Mouse (Mus musculus): Measurements from ENCODE around the gene BC024978. TPM values are rescaled to one million over a fixed set of nuclear protein-coding genes. Genes with fewer than 3 reads are reported as not detected.

Gene BC024978
- polyA plus RNA-seq, 1 experiment from 2014 or later = 1.9 TPM

DNA sequence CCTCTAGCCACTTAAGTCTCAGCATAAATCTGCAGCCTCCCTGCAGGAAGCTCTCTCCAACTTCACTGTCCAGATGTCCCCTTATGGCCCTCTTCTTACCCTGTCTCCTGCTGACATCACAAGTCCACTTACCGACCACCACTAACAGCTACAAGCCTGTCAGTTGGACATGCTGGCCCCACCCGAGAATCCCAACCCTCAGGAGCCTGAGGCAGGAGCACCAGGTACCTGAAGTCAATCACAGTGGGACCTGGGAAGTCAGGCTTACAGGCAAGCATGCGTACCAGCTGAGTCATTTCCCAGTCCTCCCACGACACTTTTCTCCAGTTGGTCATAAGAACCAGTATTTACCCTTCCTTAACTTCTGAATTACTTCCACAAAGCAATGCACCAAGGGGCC lies 1.9 kb upstream of the BC024978 start:
- 65% methylated on average over 4 of the region's 4 CpGs for WGBS
- ATAC-seq = no peak
- no peak overlapping the region for H3K4me2 ChIP-seq (replicated peaks; ENCODE audit: low read depth)

DNA sequence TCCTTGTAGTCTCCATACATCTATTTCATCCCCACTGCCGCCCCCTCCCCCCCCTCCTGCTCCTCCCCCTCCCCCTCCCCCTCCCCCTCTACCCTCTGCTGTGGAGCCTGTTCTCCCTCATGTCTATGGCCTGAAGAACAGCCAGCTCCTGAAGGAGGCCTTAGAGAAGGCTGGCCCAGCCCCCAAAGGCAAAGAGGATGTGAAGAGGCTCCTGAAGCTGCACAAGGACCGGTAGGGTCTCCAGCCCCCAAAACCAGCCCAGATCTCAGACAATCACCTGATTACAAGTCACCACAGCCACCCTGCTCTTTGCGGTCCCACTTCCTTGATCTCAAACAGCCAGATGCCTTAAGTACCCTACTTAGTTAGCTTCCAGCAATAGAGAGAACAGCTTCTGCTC lies 1.6 kb downstream of the BC024978 start:
- H3K4me3 ChIP-seq (ENCODE audit: low read depth, low read length) = no peak overlapping the region
- no peaks in the 10 kb centered on the region for H3K9me3 ChIP-seq (ENCODE audit: control insufficient read depth)
- H3K4me2 ChIP-seq (replicated peaks; ENCODE audit: low read depth) = no peak overlapping the region
- H3K36me3 ChIP-seq (ENCODE audit: control insufficient read depth, insufficient read depth) = peaks cover 19% of the 10 kb centered on the region
- no peak for ATAC-seq
- TF ChIP-seq CTCF (IDR thresholded peaks at IDR 0.05; ENCODE audit: low read depth) = no peak
- H3K27ac ChIP-seq (ENCODE audit: low read depth, low read length) = no peak overlapping the region; the same call in 1 of the 2 replicates
- H3K27me3 ChIP-seq (replicated peaks; ENCODE audit: control insufficient read depth, insufficient read depth, low read length) = no peaks in the 10 kb centered on the region
- H3K4me1 ChIP-seq (replicated peaks; ENCODE audit: control insufficient read depth, insufficient read depth, low read length) = peaks cover 4% of the 10 kb centered on the region; the same call in 1 of the 2 replicates
- no peak overlapping the region for H3K9ac ChIP-seq (ENCODE audit: low read depth, low read length)
- WGBS = 81% methylated on average over 3 of the region's 3 CpGs

More for the DNA sequence above, 1.9 kb upstream of the BC024978 start:
- peaks cover 4% of the 10 kb centered on the region; the same call in 1 of the 2 replicates for H3K4me1 ChIP-seq (replicated peaks; ENCODE audit: control insufficient read depth, insufficient read depth, low read length)
- H3K9ac ChIP-seq (ENCODE audit: low read depth, low read length) = no peak overlapping the region
- no peak overlapping the region; the same call in 1 of the 2 replicates for H3K27ac ChIP-seq (ENCODE audit: low read depth, low read length)
- H3K27me3 ChIP-seq (replicated peaks; ENCODE audit: control insufficient read depth, insufficient read depth, low read length) = no peaks in the 10 kb centered on the region
- H3K36me3 ChIP-seq (ENCODE audit: control insufficient read depth, insufficient read depth) = peaks cover 49% of the 10 kb centered on the region
- no peak overlapping the region for H3K4me3 ChIP-seq (ENCODE audit: low read depth, low read length)
- TF ChIP-seq CTCF (IDR thresholded peaks at IDR 0.05; ENCODE audit: low read depth) = no peak
- H3K9me3 ChIP-seq (ENCODE audit: control insufficient read depth) = no peaks in the 10 kb centered on the region

DNA sequence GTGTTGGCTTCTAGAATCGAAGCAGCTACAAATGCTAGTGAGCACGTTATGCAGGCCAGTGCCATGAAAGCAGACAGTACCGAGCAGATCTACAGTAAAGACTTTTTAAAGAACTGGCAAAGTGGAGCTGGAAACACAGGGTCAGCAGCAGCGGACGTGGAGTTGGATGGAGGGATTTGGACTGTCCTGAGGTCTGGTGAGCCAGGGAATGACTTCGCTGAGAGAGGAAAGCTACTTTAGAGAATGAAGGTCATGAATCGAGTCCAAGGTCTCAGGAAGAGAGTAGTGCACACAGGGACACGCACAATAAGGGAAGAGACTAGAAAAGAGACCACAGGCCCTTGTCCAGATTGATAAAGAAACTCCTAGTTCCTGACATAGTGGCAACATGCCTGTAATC lies 2.1 kb downstream of the BC024978 start:
- H3K4me2 ChIP-seq (replicated peaks; ENCODE audit: low read depth) = no peak overlapping the region
- WGBS = 91% methylated on average over 8 of the region's 8 CpGs
- no peak for ATAC-seq
- H3K9ac ChIP-seq (ENCODE audit: low read depth, low read length) = no peak overlapping the region
- TF ChIP-seq CTCF (IDR thresholded peaks at IDR 0.05; ENCODE audit: low read depth) = no peak
- no peaks in the 10 kb centered on the region for H3K27me3 ChIP-seq (replicated peaks; ENCODE audit: control insufficient read depth, insufficient read depth, low read length)
- no peaks in the 10 kb centered on the region for H3K9me3 ChIP-seq (ENCODE audit: control insufficient read depth)
- peaks cover 14% of the 10 kb centered on the region for H3K36me3 ChIP-seq (ENCODE audit: control insufficient read depth, insufficient read depth)
- no peak overlapping the region for H3K27ac ChIP-seq (ENCODE audit: low read depth, low read length)
- H3K4me3 ChIP-seq (ENCODE audit: low read depth, low read length) = no peak overlapping the region
- peaks cover 9% of the 10 kb centered on the region; the same call in 1 of the 2 replicates for H3K4me1 ChIP-seq (replicated peaks; ENCODE audit: control insufficient read depth, insufficient read depth, low read length)

- Histone ChIP-seq H3K4me1 (replicated peaks; ENCODE audit: control insufficient read depth, insufficient read depth, low read length) (peaks cover 9% of the 10 kb centered on the region; the same call in 1 of the 2 replicates), H3K4me2 (replicated peaks; ENCODE audit: low read depth) (no peak overlapping the region), H3K27me3 (replicated peaks; ENCODE audit: control insufficient read depth, insufficient read depth, low read length) (no peaks in the 10 kb centered on the region), H3K27ac (ENCODE audit: low read depth, low read length) (no peak overlapping the region), H3K4me3 (ENCODE audit: low read depth, low read length) (no peak overlapping the region), H3K36me3 (ENCODE audit: control insufficient read depth, insufficient read depth) (peaks cover 9% of the 10 kb centered on the region), H3K9ac (ENCODE audit: low read depth, low read length) (no peak overlapping the region), H3K9me3 (ENCODE audit: control insufficient read depth) (no peaks in the 10 kb centered on the region)
- TF ChIP-seq CTCF (IDR thresholded peaks at IDR 0.05; ENCODE audit: low read depth) = no peak
- ATAC-seq = no peak
Measured at GRCm38 (mm10) chr7:27198355-27198754, 2.8 kb downstream of the BC024978 start.

DNA sequence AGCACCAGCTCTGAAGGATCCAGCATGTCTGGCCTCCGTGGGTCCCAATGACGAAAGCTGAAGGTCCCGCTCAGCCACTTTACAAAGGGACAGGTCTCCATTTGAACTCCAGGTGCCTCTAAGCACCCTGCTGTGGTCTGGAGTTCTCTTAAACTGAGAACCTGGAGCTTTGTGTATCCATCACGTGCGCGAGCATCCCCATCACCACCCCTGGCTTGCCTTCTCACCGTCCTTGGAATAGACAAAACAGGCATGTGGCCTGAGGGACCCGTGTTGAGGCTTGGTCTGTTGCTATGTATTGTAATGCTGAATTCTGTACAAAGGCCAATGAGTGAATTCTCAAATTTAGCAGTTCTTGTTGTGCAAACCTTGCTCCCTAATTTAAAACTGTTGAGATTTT lies 3.2 kb downstream of the BC024978 start:
- Histone ChIP-seq H3K4me1 (replicated peaks; ENCODE audit: control insufficient read depth, insufficient read depth, low read length) (peaks cover 9% of the 10 kb centered on the region; the same call in 1 of the 2 replicates), H3K9ac (ENCODE audit: low read depth, low read length) (no peak overlapping the region), H3K36me3 (ENCODE audit: control insufficient read depth, insufficient read depth) (peaks cover 4% of the 10 kb centered on the region), H3K9me3 (ENCODE audit: control insufficient read depth) (no peaks in the 10 kb centered on the region), H3K4me2 (replicated peaks; ENCODE audit: low read depth) (no peak overlapping the region), H3K4me3 (ENCODE audit: low read depth, low read length) (no peak overlapping the region), H3K27me3 (replicated peaks; ENCODE audit: control insufficient read depth, insufficient read depth, low read length) (no peaks in the 10 kb centered on the region), H3K27ac (ENCODE audit: low read depth, low read length) (no peak overlapping the region)
- no peak for TF ChIP-seq CTCF (IDR thresholded peaks at IDR 0.05; ENCODE audit: low read depth)
- WGBS = 85% methylated on average over 8 of the region's 8 CpGs
- no peak for ATAC-seq

- WGBS = 87% methylated on average over 8 of the region's 8 CpGs
- H3K4me1 ChIP-seq (replicated peaks; ENCODE audit: control insufficient read depth, insufficient read depth, low read length) = peaks cover 4% of the 10 kb centered on the region; the same call in 1 of the 2 replicates
- H3K9me3 ChIP-seq (ENCODE audit: control insufficient read depth) = no peaks in the 10 kb centered on the region
- peaks cover 31% of the 10 kb centered on the region for H3K36me3 ChIP-seq (ENCODE audit: control insufficient read depth, insufficient read depth)
- H3K4me2 ChIP-seq (replicated peaks; ENCODE audit: low read depth) = no peak overlapping the region
- no peaks in the 10 kb centered on the region for H3K27me3 ChIP-seq (replicated peaks; ENCODE audit: control insufficient read depth, insufficient read depth, low read length)
- ATAC-seq = no peak
- H3K27ac ChIP-seq (ENCODE audit: low read depth, low read length) = no peak overlapping the region
- no peak overlapping the region for H3K9ac ChIP-seq (ENCODE audit: low read depth, low read length)
- TF ChIP-seq CTCF (IDR thresholded peaks at IDR 0.05; ENCODE audit: low read depth) = no peak
- no peak overlapping the region for H3K4me3 ChIP-seq (ENCODE audit: low read depth, low read length)
Measured at GRCm38 (mm10) chr7:27203730-27204449, 8.3 kb downstream of the BC024978 start.
